Mouse (Mus musculus) midbrain, embryonic 14.5 days (tissue): ENCODE data around the gene Megf8. TPM values are rescaled to one million over a fixed set of nuclear protein-coding genes. Genes with fewer than 3 reads are reported as not detected.

Source experiments
- ATAC-seq: fragments of 200-750 bp; cut with Nextera tagmentation; 2 replicates; pipeline ENCODE4 v1.8.0; 2017; ENCODE audit warnings: moderate number of reproducible peaks, moderate library complexity; ENCODE audit not compliant: low FRiP score, low TSS enrichment
- DNase-seq: peaks from one replicate; pipeline ENCODE4 v3.0.0-alpha.2; 2015
- H3K27ac ChIP-seq: fragments of 300-500 bp; sonication (generic); replicated peaks from 2 replicates; pipeline ENCODE4 v1.5.1; 2014; ENCODE audit warnings: mild to moderate bottlenecking, low read depth, low read length, moderate library complexity
- H3K27me3 ChIP-seq: fragments of 300-500 bp; sonication (generic); 2 replicates; pipeline ENCODE4 v1.6.1; 2014; ENCODE audit warnings: low read length, control low read depth, mixed read lengths; ENCODE audit not compliant: control insufficient read depth, insufficient read depth
- H3K36me3 ChIP-seq: fragments of 300-500 bp; sonication (generic); 2 replicates; pipeline ENCODE4 v1.6.1; 2014; ENCODE audit warnings: low read length, control low read depth; ENCODE audit not compliant: control insufficient read depth, insufficient read depth
- H3K4me1 ChIP-seq: fragments of 300-500 bp; sonication (generic); 2 replicates; pipeline ENCODE4 v1.6.1; 2014; ENCODE audit warnings: mild to moderate bottlenecking, antibody characterized with exemption, low read length, control low read depth; ENCODE audit not compliant: control insufficient read depth, insufficient read depth
- H3K4me2 ChIP-seq: fragments of 300-500 bp; sonication (generic); 2 replicates; pipeline ENCODE4 v1.6.1; 2014; ENCODE audit warnings: mild to moderate bottlenecking, low read length, moderate library complexity
- H3K4me3 ChIP-seq: fragments of 300-500 bp; sonication (generic); replicated peaks from 2 replicates; pipeline ENCODE4 v1.5.1; 2014; ENCODE audit warnings: low read depth, low read length
- H3K9ac ChIP-seq: fragments of 300-500 bp; sonication (generic); replicated peaks from 2 replicates; pipeline ENCODE4 v1.6.1; 2014; ENCODE audit warnings: mild to moderate bottlenecking, low read length, moderate library complexity
- H3K9me3 ChIP-seq: fragments of 300-500 bp; sonication (generic); 2 replicates; pipeline ENCODE4 v1.6.1; 2016; ENCODE audit warnings: low read length, control low read depth, mixed read lengths; ENCODE audit not compliant: control insufficient read depth
- WGBS: fragments of 180-500 bp; shearing (Covaris S2); extraction: QIAGEN DNeasy Blood & Tissue Kit; methylation state at CpG from one replicate; pipeline ENCODE4 v1.1.7; 2014; 5-methylcytosine and 5-hydroxymethylcytosine counted together
- polyA plus RNA-seq: library from polyadenylated mRNA; unstranded; fragments of >200 nt; fragmentation: Nextera tagmentation; extraction: Ambion mirVana; gene quantifications from 2 replicates; pipeline ENCODE4 v1.2.1, GENCODE M21; 2014

The Megf8 gene
- polyA plus RNA-seq, 1 experiment from 2014 or later, result 21.6 TPM

DNA sequence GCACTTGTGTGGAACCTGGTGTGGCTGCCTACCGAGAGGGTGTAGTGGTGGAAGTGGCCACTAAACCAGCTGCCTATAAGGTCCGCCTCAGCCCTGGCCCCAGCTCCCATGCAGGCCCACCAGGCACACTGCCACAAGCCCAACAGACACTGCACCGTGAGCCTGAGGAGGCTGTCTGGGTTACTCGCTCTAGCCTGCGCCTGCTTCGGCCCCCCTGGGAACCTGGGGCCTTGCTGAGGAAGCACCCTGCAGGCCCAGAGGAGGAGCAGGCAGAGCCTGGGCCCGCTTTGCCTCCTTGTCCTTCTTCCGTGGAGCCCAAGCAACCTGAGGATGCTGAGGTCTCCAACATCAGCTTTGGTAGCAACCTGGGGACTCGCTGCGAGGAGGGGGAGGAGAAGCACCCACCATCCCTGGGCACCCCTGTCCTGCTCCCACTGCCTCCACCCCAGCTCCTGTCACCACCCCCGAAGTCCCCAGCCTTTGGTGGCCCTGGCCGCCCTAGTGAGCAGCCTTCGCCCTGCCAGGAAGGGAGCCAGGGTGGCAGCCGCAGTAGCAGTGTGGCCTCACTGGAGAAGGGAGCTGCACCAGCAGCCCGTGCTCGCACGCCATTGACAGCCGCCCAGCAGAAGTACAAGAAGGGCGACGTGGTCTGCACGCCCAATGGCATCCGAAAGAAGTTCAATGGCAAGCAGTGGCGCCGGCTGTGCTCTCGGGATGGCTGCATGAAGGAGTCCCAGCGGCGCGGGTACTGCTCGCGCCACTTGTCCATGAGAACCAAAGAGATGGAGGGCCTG lies 45.1 kb upstream of the Megf8 start:
- DNase-seq, result no peak
- no peak overlapping the region for H3K4me2 ChIP-seq
- H3K9me3 ChIP-seq, result no peaks in the 10 kb centered on the region
- no peaks in the 10 kb centered on the region for H3K27me3 ChIP-seq
- H3K4me3 ChIP-seq, result no peak overlapping the region
- 90% methylated on average over 29 of the region's 30 CpGs for WGBS
- no peak overlapping the region for H3K9ac ChIP-seq
- ATAC-seq, result no peak
- H3K27ac ChIP-seq, result no peak overlapping the region
- peaks cover 32% of the 10 kb centered on the region for H3K36me3 ChIP-seq
- peaks cover 29% of the 10 kb centered on the region for H3K4me1 ChIP-seq

DNA sequence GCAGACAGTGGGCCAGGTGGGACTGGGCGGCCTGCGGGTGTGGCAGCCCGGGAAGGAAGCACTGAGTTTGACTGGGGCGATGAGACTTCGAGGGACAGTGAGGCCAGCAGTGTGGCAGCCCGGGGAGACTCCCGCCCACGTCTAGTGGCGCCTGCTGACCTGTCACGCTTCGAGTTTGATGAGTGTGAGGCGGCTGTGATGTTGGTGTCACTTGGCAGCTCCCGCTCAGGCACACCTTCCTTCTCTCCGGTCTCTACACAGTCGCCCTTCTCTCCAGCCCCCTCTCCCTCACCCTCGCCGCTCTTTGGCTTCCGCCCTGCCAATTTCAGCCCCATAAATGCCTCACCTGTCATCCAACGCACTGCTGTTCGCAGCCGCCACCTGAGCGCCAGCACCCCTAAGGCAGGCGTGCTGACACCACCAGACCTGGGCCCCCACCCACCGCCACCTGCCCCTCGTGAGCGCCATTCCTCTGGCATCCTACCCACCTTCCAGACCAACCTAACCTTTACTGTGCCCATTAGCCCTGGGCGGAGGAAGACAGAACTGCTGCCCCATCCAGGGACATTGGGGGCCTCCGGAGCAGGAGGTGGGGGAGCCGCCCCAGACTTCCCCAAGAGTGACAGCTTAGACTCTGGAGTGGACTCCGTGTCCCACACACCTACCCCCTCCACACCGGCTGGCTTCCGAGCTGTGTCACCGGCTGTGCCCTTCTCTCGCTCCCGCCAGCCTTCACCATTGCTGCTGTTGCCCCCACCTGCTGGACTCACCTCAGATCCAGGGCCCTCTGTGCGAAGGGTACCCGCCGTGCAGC lies 44.3 kb upstream of the Megf8 start:
- ATAC-seq (no peak), DNase-seq (no peak)
- peaks cover 30% of the 10 kb centered on the region for H3K4me1 ChIP-seq
- no peaks in the 10 kb centered on the region for H3K9me3 ChIP-seq
- no peak overlapping the region for H3K27ac ChIP-seq
- 89% methylated on average over 38 of the region's 38 CpGs for WGBS
- H3K9ac ChIP-seq, result no peak overlapping the region; the same call in 1 of the 2 replicates
- no peak overlapping the region for H3K4me2 ChIP-seq
- no peaks in the 10 kb centered on the region for H3K27me3 ChIP-seq
- H3K36me3 ChIP-seq, result peaks cover 32% of the 10 kb centered on the region
- H3K4me3 ChIP-seq, result no peak overlapping the region

DNA sequence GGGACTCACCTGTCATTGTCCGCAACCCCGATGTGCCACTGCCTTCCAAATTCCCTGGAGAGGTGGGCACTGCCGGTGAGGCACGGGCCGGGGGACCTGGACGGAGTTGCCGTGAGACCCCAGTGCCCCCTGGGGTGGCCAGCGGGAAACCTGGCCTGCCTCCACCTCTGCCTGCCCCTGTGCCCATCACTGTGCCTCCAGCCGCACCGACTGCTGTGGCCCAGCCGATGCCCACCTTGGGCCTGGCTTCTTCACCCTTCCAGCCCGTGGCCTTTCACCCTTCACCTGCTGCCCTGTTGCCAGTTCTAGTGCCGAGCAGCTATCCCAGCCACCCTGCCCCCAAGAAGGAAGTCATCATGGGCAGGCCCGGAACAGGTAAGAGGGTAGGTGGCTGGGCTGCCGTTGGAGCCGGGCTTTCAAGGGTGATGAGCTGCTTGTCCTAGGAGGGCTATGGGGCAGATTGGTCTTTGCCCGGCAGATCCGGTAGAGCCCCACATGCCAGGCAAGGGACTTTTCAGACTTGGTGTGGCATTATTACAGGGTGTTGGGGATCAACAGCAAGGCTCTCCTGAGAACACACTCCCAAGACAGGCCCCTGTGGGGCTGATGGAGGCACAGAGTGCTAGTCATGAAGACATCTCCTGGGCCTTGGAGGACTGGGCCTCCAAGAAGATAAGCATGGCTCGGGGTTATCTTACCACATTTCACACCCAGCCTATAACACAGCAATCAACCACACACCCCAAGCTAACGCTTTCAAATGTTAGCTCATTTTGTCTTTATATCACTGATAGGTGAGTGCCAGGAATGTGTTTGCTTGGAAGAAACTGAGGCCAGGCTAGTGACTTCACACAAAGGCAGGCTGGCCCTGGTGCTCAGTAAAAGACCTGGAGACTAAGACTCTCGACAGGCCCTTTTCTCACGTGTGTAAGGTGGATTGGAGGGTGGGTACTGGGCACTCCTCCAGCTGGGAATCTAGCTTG lies 43.4 kb upstream of the Megf8 start:
- Histone ChIP-seq H3K27me3 (no peaks in the 10 kb centered on the region), H3K36me3 (peaks cover 32% of the 10 kb centered on the region), H3K4me3 (no peak overlapping the region), H3K27ac (no peak overlapping the region), H3K9me3 (no peaks in the 10 kb centered on the region), H3K9ac (peak overlapping the region; percentile 7; the same call in 1 of the 2 replicates), H3K4me2 (no peak overlapping the region), H3K4me1 (peaks cover 34% of the 10 kb centered on the region)
- ATAC-seq (no peak), DNase-seq (no peak)
- WGBS, result 92% methylated on average over 22 of the region's 22 CpGs

DNA sequence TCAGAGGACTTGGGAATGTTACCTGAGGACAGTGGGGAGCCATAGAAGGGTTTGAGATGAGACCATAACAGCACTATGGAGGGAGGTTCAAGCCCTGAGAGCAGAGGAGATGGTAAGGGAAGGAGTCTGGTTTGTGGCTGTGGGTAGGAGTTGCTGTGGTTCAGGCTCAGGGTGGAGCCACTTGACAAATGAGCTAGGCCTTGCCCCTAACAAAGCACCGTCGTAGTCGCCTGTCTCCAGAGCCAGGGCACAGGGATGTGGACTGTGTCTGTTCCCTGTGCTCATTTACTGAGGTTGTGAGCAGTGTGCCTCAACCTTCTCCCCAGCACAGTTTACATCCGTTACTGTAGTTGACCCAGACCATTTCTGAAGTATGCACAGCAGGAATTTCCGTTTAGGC lies 42.4 kb upstream of the Megf8 start:
- Histone ChIP-seq H3K27ac (no peak overlapping the region), H3K27me3 (no peaks in the 10 kb centered on the region), H3K4me1 (peaks cover 27% of the 10 kb centered on the region), H3K9me3 (no peaks in the 10 kb centered on the region), H3K4me2 (no peak overlapping the region), H3K4me3 (no peak overlapping the region), H3K36me3 (peaks cover 32% of the 10 kb centered on the region), H3K9ac (no peak overlapping the region)
- WGBS, result 81% methylated on average over 5 of the region's 5 CpGs
- DNase-seq, result no peak
- ATAC-seq, result no peak

DNA sequence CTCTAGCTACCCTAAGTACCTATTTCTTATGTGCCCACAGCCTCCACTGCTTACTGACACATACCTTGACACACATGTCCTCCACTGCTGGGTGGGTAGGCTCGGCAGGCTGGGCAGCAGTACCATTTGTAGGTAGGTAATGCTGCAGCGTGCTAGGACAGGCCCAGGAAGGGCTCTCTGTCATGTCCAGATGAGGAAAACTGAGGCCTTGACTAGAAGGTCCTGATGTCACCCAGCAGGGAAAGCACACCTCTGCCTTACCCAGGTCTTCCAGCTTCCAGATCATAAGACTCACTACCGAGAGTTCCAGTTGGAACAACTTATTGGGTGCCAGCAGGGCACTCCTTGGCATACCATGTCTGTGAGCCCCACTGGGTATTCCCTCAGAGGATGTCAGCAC lies 42.0 kb upstream of the Megf8 start:
- no peak overlapping the region for H3K27ac ChIP-seq
- H3K36me3 ChIP-seq, result peaks cover 32% of the 10 kb centered on the region
- no peak for ATAC-seq
- no peak for DNase-seq
- no peak overlapping the region for H3K4me3 ChIP-seq
- 93% methylated on average over 3 of the region's 3 CpGs for WGBS
- H3K27me3 ChIP-seq, result no peaks in the 10 kb centered on the region
- no peaks in the 10 kb centered on the region for H3K9me3 ChIP-seq
- peak overlapping the region; percentile 29; the same call in 1 of the 2 replicates for H3K9ac ChIP-seq
- peaks cover 27% of the 10 kb centered on the region for H3K4me1 ChIP-seq
- no peak overlapping the region for H3K4me2 ChIP-seq

DNA sequence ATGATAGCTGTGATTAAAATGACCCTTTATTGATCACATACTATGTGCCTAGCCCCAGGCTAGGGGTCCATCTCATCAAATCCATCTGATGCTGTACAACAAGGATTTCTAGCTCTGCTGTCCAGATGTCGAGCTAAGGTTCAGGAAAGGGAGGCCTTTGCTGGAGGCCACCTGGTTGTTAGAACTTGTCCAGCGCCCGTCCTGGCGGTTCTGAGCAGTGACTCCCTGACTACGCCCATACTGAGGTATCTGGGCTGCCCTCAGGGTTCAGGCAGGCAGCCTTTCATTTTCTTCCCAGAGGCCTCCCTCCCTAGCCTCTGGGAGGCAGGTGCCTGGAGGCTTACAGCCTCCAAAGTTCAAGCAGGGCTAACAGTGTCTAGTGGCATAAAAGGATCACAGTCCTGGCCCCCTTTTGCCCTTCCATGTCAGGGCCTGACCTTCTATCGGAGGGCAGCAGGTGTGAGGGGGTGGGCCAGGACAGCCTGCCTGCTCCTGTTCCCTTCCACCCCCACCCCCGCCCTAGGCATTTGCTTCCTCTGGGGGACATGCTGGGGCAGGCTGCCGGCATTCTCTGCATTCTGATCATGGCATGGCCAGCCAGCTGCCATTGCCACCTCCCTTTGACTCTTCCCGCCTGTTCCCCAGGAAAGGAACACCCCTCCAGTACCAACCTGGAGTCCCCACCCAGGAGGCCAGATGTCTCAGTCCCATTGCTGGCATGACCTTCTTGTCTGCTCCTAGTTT lies 41.2 kb upstream of the Megf8 start:
- Histone ChIP-seq H3K4me1 (peaks cover 32% of the 10 kb centered on the region), H3K9ac (peak overlapping the region; percentile 29; the same call in 1 of the 2 replicates), H3K4me3 (no peak overlapping the region), H3K9me3 (no peaks in the 10 kb centered on the region), H3K27ac (no peak overlapping the region), H3K4me2 (no peak overlapping the region), H3K27me3 (no peaks in the 10 kb centered on the region), H3K36me3 (peaks cover 32% of the 10 kb centered on the region)
- DNase-seq (no peak), ATAC-seq (no peak)
- 67% methylated on average over 9 of the region's 9 CpGs for WGBS

DNA sequence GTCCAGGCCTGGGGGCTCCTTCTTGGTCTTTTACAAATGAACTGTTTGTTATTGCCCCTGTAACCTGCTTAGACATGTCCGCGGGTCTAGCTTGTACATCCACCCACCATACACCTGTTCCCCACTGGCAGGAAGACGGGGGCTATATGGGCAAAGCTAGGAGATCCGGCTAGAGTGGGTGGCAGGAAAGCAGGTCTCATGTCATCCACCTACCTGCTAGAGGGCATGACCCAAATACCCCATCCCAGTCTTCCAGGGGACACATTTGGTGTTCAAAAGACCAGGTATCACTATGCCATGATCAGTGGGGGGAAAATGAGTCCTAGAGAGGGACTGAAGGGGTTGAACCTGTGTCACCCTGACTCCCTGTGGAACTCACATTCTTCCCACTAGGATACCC lies 39.6 kb upstream of the Megf8 start:
- peaks cover 41% of the 10 kb centered on the region for H3K4me1 ChIP-seq
- H3K9ac ChIP-seq, result peak overlapping the region; percentile 3; the same call in 1 of the 2 replicates
- ATAC-seq, result no peak
- no peaks in the 10 kb centered on the region for H3K27me3 ChIP-seq
- H3K4me2 ChIP-seq, result peak overlapping the region; percentile 83
- peaks cover 19% of the 10 kb centered on the region for H3K36me3 ChIP-seq
- H3K27ac ChIP-seq, result peak overlapping the region; percentile 99; the same call in 1 of the 2 replicates
- 91% methylated on average over 4 of the region's 4 CpGs for WGBS
- H3K9me3 ChIP-seq, result no peaks in the 10 kb centered on the region
- H3K4me3 ChIP-seq, result no peak overlapping the region
- DNase-seq, result no peak

DNA sequence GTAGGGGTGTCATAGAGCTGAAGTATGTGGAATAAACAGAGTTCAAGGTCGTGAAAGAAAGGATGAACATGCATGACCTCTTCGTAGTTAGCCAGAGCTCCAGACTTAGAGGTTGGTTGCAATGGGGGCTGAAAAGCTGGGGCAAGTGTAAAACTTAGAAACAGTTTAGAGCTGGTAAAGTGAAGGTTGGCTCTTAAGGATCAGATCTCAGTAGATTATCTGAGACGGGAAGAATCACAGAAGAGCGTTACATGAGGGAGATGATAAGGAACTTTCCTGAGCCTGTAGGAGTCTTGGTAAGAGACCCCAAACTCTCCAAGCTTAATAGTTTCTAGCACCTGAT lies 39.0 kb upstream of the Megf8 start:
- Histone ChIP-seq H3K4me2 (peak overlapping the region; percentile 83), H3K27me3 (no peaks in the 10 kb centered on the region), H3K27ac (peak overlapping the region; percentile 99), H3K9me3 (no peaks in the 10 kb centered on the region), H3K9ac (peak overlapping the region; percentile 81), H3K4me1 (peaks cover 42% of the 10 kb centered on the region), H3K4me3 (peak overlapping the region; percentile 63), H3K36me3 (peaks cover 14% of the 10 kb centered on the region)
- 14% methylated on average over 4 of the region's 4 CpGs for WGBS
- no peak for DNase-seq
- no peak for ATAC-seq
